Mouse (Mus musculus) liver, postnatal 0 days (tissue): Measurements from ENCODE around the gene Ruvbl2.

Experiments used
- CTCF ChIP-seq: sonication (generic); IDR thresholded peaks from 2 replicates; pipeline ENCODE4 v1.5.1; 2016; ENCODE audit warnings: antibody characterized with exemption, low read depth
- EP300 ChIP-seq: IDR thresholded peaks from 2 replicates; pipeline ENCODE4 v1.6.1; 2016; ENCODE audit warnings: antibody characterized with exemption, low read depth, mild to moderate bottlenecking

DNA sequence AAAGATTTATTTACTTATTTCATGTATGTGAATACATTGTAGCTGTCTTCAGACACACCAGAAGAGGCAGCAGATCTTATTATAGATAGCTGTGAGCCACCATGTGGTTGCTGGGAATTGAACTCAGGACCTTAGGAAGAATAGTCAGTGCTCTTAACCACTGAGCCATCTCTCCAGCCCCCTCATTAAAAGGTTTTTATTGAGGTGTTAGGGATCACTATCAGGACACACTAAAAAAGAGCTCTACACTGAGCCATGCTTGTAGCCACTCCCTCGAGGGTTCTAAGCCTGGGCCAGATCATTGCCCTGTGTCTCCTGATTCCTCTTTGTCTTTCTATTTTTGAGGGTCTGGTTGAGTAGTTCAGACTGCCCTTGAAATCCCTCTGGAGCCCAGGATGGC lies 38.6 kb upstream of the Ruvbl2 start:
- TF ChIP-seq EP300 (no peak), CTCF (no peak)
